Mouse (Mus musculus) activated CD4-positive, CD25-positive, alpha-beta regulatory T cell (primary cell): ENCODE measurements around the gene Mettl11b. TPM values are rescaled to one million over a fixed set of nuclear protein-coding genes. Genes with fewer than 3 reads are reported as not detected.

ENCODE experiments used
- polyA plus RNA-seq, 2 experiments: library from polyadenylated mRNA; unstranded; fragments of 100-300 nt; shearing (Covaris generic); gene quantifications; one replicate each; pipeline ENCODE4 v1.2.1; 2017

Gene Mettl11b
- polyA plus RNA-seq: not detected

GRCm38 (mm10) chr1:163725106-163725759 lies at the start of gene Mettl11b:
Gene Mettl11b (minus strand): TSS chr1:163725232.

Other genes with a start within 250 kb of the Mettl11b start
- gene Kifap3, start 54.4 kb upstream of the Mettl11b start, polyA plus RNA-seq: 1 to 10 TPM; 2.3 to 2.8 TPM
- 10 to 100 TPM; 41.7 to 44.2 TPM for gene Scyl3, start 203.9 kb upstream of the Mettl11b start, polyA plus RNA-seq